Mouse (Mus musculus) kidney, adult 2 months (tissue): ENCODE measurements around the gene Megf11. TPM values are rescaled to one million over a fixed set of nuclear protein-coding genes. Genes with fewer than 3 reads are reported as not detected.

Experiments
- DNase-seq: peaks from one replicate; pipeline ENCODE4 v3.0.0; 2021
- H3K27ac ChIP-seq: fragments of 200-500 bp; 2 replicates; pipeline ENCODE4 v1.5.1; 2012; ENCODE audit warnings: low read depth, low read length, control low read depth, inconsistent platforms; ENCODE audit not compliant: insufficient read depth
- H3K27me3 ChIP-seq: fragments of 200-500 bp; replicated peaks from 2 replicates; pipeline ENCODE4 v1.6.1; 2012; ENCODE audit warnings: mild to moderate bottlenecking, moderate library complexity, low read length, inconsistent platforms; ENCODE audit not compliant: control insufficient read depth, insufficient read depth
- H3K36me3 ChIP-seq: fragments of 200-500 bp; 2 replicates; pipeline ENCODE4 v1.6.1; 2012; ENCODE audit warnings: mild to moderate bottlenecking, moderate library complexity, low read length, inconsistent platforms; ENCODE audit not compliant: control insufficient read depth, insufficient read depth
- H3K4me1 ChIP-seq: fragments of 200-500 bp; 2 replicates; pipeline ENCODE4 v1.6.1; 2011; ENCODE audit warnings: low read length; ENCODE audit not compliant: control insufficient read depth, insufficient read depth
- H3K4me3 ChIP-seq: fragments of 200-500 bp; 2 replicates; pipeline ENCODE4 v1.5.1; 2011; ENCODE audit warnings: mild to moderate bottlenecking, low read depth, low read length, control low read depth; ENCODE audit not compliant: insufficient read depth
- CTCF ChIP-seq: fragments of 200-500 bp; conservative IDR thresholded peaks from 2 replicates; pipeline ENCODE4 v1.5.1; 2011; ENCODE audit warnings: low read depth, mild to moderate bottlenecking, control low read depth, low read length, moderate library complexity, mixed read lengths; ENCODE audit not compliant: insufficient read depth, insufficient read length
- POLR2A ChIP-seq: fragments of 200-500 bp; IDR thresholded peaks from one replicate; pipeline ENCODE4 v1.6.1; 2011; ENCODE audit warnings: low read depth, low read length, control low read depth
- WGBS: fragments of 180-500 bp; shearing (Covaris S2); methylation state at CpG from one replicate; pipeline ENCODE4 v1.1.7; 2018; 5-methylcytosine and 5-hydroxymethylcytosine counted together
- polyA plus RNA-seq: library from polyadenylated mRNA; depleted of rRNA; stranded (reverse); fragments of >200 nt; gene quantifications from 2 replicates; pipeline ENCODE4 v1.2.3, GENCODE M21; 2012

The Megf11 gene
- polyA plus RNA-seq, 1 experiment = 0.16 TPM

- no peak for TF ChIP-seq CTCF
- no peak for TF ChIP-seq POLR2A
- peak overlapping the region; percentile 74 for H3K27ac ChIP-seq
- H3K4me3 ChIP-seq = peak overlapping the region; percentile 60
- H3K36me3 ChIP-seq = no peaks in the 10 kb centered on the region
- DNase-seq = no peak
- WGBS = 3% methylated on average over 9 of the region's 9 CpGs
- H3K4me1 ChIP-seq = peaks cover 9% of the 10 kb centered on the region
- H3K27me3 ChIP-seq = no peaks in the 10 kb centered on the region
Measured at GRCm38 (mm10) chr9:64736076-64736638, 350.7 kb downstream of the Megf11 start.

GRCm38 (mm10) chr9:64736639-64737405 is 351.4 kb downstream of the Megf11 start:
- H3K27me3 ChIP-seq = no peaks in the 10 kb centered on the region
- peak overlapping the region; percentile 60 for H3K4me3 ChIP-seq
- peaks cover 5% of the 10 kb centered on the region for H3K4me1 ChIP-seq
- no peaks in the 10 kb centered on the region for H3K36me3 ChIP-seq
- peak overlapping the region; percentile 94 for H3K27ac ChIP-seq
- DNase-seq = peak; percentile 87
- TF ChIP-seq POLR2A = no peak
- TF ChIP-seq CTCF = peak; percentile 29; the same call in 1 of the 2 replicates
- WGBS = 1% methylated on average over 35 of the region's 35 CpGs

DNA sequence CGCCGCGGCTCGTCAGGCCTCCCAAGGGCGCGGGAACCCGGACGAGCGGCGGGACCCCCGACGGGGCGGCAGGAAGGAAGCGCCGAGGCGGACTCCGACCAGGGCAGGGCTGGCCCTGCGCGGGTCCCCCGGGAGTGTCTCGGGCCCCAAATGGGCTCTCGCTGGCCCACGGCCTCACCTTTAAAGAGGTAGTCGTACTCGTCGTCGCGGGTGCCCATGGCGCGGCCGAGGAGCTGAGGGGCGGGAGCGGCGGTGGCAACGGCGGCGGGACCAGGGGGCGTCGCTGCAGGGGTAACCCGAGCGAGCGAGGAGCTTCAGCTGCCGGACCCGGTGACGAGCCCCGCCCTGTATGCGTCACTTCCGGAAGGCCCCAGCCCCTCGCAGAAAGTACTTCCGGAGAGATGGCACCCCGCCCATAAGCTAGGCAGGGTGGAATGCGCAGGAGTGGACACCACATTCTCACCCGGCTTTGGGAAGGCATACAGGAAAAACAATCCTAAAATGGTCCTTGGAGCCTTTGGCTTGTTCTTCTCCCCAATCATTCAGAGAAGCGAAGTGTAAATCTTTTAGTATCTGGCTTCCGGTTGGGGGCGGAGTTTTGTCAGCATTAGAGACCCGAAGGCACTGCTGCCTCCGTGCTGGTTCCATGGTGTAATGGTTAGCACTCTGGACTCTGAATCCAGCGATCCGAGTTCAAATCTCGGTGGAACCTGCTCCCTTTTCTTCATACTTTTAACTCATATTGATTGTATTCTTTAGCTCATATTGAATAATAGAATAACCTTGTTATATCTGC is 352.2 kb downstream of the Megf11 start, which contains the start of gene Rab11a:
Gene Rab11a, minus strand, starts transcription at position 353 of the 796 bp plus-strand sequence.
- no peaks in the 10 kb centered on the region for H3K36me3 ChIP-seq
- no peaks in the 10 kb centered on the region for H3K27me3 ChIP-seq
- TF ChIP-seq CTCF = no peak
- peak; percentile 56 for TF ChIP-seq POLR2A
- 1% methylated on average over 61 of the region's 61 CpGs for WGBS
- peaks cover 5% of the 10 kb centered on the region for H3K4me1 ChIP-seq
- peak within 1 kb of the TSS; percentile 94 for H3K27ac ChIP-seq
- H3K4me3 ChIP-seq = peak within 1 kb of the TSS; percentile 60
- DNase-seq = peak; percentile 97

- Histone ChIP-seq H3K36me3 (no peaks in the 10 kb centered on the region), H3K4me3 (no peak overlapping the region), H3K4me1 (peaks cover 5% of the 10 kb centered on the region), H3K27me3 (no peaks in the 10 kb centered on the region), H3K27ac (no peak overlapping the region)
- DNase-seq = no peak
- TF ChIP-seq POLR2A (no peak), CTCF (no peak)
- WGBS = 80% methylated on average over 2 of the region's 2 CpGs
Measured at GRCm38 (mm10) chr9:64739001-64739400, 353.6 kb downstream of the Megf11 start.

- WGBS = 78% methylated on average over 1 of the region's 1 CpGs
- no peaks in the 10 kb centered on the region for H3K4me1 ChIP-seq
- no peak overlapping the region for H3K27ac ChIP-seq
- TF ChIP-seq POLR2A = no peak
- TF ChIP-seq CTCF = no peak
- no peaks in the 10 kb centered on the region for H3K36me3 ChIP-seq
- H3K4me3 ChIP-seq = no peak overlapping the region
- DNase-seq = no peak
- H3K27me3 ChIP-seq = no peaks in the 10 kb centered on the region
Measured at GRCm38 (mm10) chr9:64742453-64742852, 357.0 kb downstream of the Megf11 start.

DNA sequence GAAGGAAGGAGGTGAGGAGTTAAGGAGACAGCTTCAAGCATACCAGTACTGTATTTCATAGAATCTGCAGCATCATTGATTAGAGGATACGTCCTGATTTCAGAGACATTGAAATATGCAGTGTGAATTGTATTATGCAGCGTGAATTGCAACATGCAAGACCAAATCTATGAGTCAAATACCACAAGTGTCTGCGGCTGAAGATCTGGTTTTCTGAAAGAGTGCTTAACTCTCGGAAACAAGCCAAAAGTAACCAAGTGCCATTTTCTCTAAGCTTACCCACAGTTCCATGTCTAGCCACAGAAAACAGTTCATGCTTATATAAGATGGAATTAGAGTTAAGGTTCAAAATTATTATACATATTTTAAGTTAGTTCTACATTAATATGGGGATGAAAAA is 362.3 kb downstream of the Megf11 start:
- Histone ChIP-seq H3K4me3 (no peak overlapping the region), H3K4me1 (no peaks in the 10 kb centered on the region), H3K36me3 (no peaks in the 10 kb centered on the region), H3K27me3 (no peaks in the 10 kb centered on the region), H3K27ac (no peak overlapping the region)
- DNase-seq = no peak
- TF ChIP-seq CTCF (no peak), POLR2A (no peak)
- 85% methylated on average over 4 of the region's 4 CpGs for WGBS
